Mouse (Mus musculus) forebrain, embryonic 14.5 days (tissue): ENCODE measurements around the gene Rom1. TPM values are rescaled to one million over a fixed set of nuclear protein-coding genes. Genes with fewer than 3 reads are reported as not detected.

Source experiments
- ATAC-seq: fragments of 200-750 bp; cut with Nextera tagmentation; 2 replicates; pipeline ENCODE4 v1.8.0; 2017; ENCODE audit warnings: mild to moderate bottlenecking, moderate library complexity
- DNase-seq: peaks from one replicate; pipeline ENCODE4 v3.0.0-alpha.2; 2015; ENCODE audit warnings: low spot score
- H3K27ac ChIP-seq: fragments of 300-500 bp; sonication (generic); 2 replicates; pipeline ENCODE4 v1.5.1; 2014; ENCODE audit warnings: low read depth, mild to moderate bottlenecking, control low read depth, low read length, moderate library complexity
- H3K27me3 ChIP-seq: fragments of 300-500 bp; sonication (generic); replicated peaks from 2 replicates; pipeline ENCODE4 v1.6.1; 2014; ENCODE audit warnings: low read length, control low read depth, mixed read lengths; ENCODE audit not compliant: control insufficient read depth, insufficient read depth
- H3K36me3 ChIP-seq: fragments of 300-500 bp; sonication (generic); 2 replicates; pipeline ENCODE4 v1.6.1; 2014; ENCODE audit warnings: low read length, control low read depth; ENCODE audit not compliant: control insufficient read depth, insufficient read depth
- H3K4me1 ChIP-seq: fragments of 300-500 bp; sonication (generic); 2 replicates; pipeline ENCODE4 v1.6.1; 2014; ENCODE audit warnings: antibody characterized with exemption, low read length, control low read depth; ENCODE audit not compliant: control insufficient read depth, insufficient read depth
- H3K4me2 ChIP-seq: fragments of 300-500 bp; sonication (generic); 2 replicates; pipeline ENCODE4 v1.6.1; 2014; ENCODE audit warnings: mild to moderate bottlenecking, control low read depth, low read length
- H3K4me3 ChIP-seq: fragments of 300-500 bp; sonication (generic); 2 replicates; pipeline ENCODE4 v1.5.1; 2014; ENCODE audit warnings: low read depth, low read length, control low read depth
- H3K9ac ChIP-seq: fragments of 300-500 bp; sonication (generic); 2 replicates; pipeline ENCODE4 v1.6.1; 2014; ENCODE audit warnings: mild to moderate bottlenecking, low read length, control low read depth, moderate library complexity
- H3K9me3 ChIP-seq: fragments of 300-500 bp; sonication (generic); replicated peaks from 2 replicates; pipeline ENCODE4 v1.6.1; 2016; ENCODE audit warnings: low read length, control low read depth, mixed read lengths; ENCODE audit not compliant: control insufficient read depth
- WGBS: fragments of 180-500 bp; shearing (Covaris S2); extraction: QIAGEN DNeasy Blood & Tissue Kit; methylation state at CpG from one replicate; pipeline ENCODE4 v1.1.7; 2014; 5-methylcytosine and 5-hydroxymethylcytosine counted together
- polyA plus RNA-seq: library from polyadenylated mRNA; unstranded; fragments of >200 nt; fragmentation: Nextera tagmentation; extraction: Ambion mirVana; gene quantifications from 2 replicates; pipeline ENCODE4 v1.2.1, GENCODE M21; 2014

Gene Rom1
- polyA plus RNA-seq, 1 experiment from 2014 or later = 0.93 TPM

DNA sequence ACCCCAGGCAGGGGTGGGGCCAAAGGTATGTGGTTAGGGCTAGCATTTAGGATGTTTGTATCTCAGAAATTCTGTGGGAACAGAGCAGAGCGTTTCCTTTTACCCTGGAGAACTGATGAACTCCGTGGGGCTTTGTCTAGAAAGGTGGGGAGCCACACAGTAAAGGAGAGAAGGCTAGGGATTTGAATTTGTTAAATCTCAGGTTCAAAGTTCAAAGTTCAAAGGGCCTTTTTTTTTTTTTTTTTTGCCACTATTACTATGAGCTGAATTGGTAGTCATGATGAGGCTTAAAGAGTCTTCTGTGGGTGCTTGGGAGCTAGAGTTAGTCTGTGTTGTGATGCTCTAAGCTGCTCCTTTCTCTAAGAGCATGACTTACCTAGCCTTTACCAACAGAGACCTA is 7.6 kb upstream of the Rom1 start:
- no peak for DNase-seq
- Histone ChIP-seq H3K4me1 (peaks cover 5% of the 10 kb centered on the region; the same call in 1 of the 2 replicates), H3K27me3 (no peaks in the 10 kb centered on the region), H3K4me2 (no peak overlapping the region), H3K4me3 (no peak overlapping the region), H3K9ac (no peak overlapping the region), H3K27ac (no peak overlapping the region), H3K36me3 (no peaks in the 10 kb centered on the region), H3K9me3 (no peaks in the 10 kb centered on the region)
- no peak for ATAC-seq
- WGBS = 86% methylated on average over 2 of the region's 2 CpGs

DNA sequence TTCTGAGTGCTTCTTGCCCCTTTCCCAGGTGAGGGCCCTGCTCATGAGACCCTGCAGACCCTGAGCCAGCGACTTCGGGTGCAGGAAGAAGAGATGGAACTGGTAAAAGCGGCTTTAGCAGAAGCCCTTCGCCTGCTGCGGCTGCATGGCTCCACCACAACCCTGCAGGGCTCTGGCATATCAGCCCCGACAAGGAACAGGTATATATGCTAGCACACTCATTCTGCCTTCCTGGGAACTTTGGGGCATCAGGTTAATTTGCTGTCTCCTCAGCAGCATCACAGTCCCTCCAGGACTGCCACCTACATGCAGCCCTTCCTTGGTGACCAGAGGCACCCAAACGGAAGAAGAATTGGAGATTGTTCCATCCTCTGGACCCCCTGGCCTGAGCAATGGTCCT is 1.6 kb upstream of the Rom1 start:
- Histone ChIP-seq H3K4me2 (no peak overlapping the region), H3K9ac (no peak overlapping the region), H3K36me3 (peaks cover 22% of the 10 kb centered on the region), H3K27ac (no peak overlapping the region), H3K4me1 (no peaks in the 10 kb centered on the region; the same call in 1 of the 2 replicates), H3K9me3 (no peaks in the 10 kb centered on the region), H3K4me3 (no peak overlapping the region), H3K27me3 (no peaks in the 10 kb centered on the region)
- no peak for DNase-seq
- WGBS = 84% methylated on average over 7 of the region's 7 CpGs
- no peak for ATAC-seq

DNA sequence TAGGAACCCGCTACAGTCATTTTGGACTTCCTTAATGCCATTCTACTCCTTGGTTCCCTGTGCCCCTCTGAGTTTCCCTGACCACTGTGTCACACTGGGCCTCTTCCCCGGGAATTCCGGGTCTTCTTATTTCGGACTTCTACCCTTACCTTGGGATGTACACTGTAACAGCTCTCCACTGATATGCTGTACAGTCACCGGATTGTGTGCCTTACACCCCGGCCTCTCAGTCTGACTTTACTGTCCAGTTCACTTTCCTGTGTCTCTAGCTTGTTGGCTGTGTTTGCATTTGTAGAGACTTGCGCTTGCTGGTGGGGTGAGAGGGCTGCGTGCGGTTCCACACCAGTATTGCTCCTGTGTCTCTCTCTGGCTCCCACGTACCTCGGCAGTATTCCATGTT is 961 bp upstream of the Rom1 start:
- peaks cover 29% of the 10 kb centered on the region for H3K36me3 ChIP-seq
- peak overlapping the region; percentile 68 for H3K9ac ChIP-seq
- no peak overlapping the region for H3K27ac ChIP-seq
- H3K4me3 ChIP-seq = peak overlapping the region; percentile 48
- ATAC-seq = no peak
- no peaks in the 10 kb centered on the region; the same call in 1 of the 2 replicates for H3K4me1 ChIP-seq
- no peaks in the 10 kb centered on the region for H3K27me3 ChIP-seq
- H3K9me3 ChIP-seq = no peaks in the 10 kb centered on the region
- WGBS = 14% methylated on average over 11 of the region's 11 CpGs
- peak overlapping the region; percentile 73 for H3K4me2 ChIP-seq
- DNase-seq = no peak

GRCm38 (mm10) chr19:8928689-8929223 is 400 bp downstream of the Rom1 start:
- DNase-seq (no peak), ATAC-seq (peak; percentile 27)
- H3K36me3 ChIP-seq = peaks cover 31% of the 10 kb centered on the region
- H3K4me1 ChIP-seq = no peaks in the 10 kb centered on the region; the same call in 1 of the 2 replicates
- WGBS = 15% methylated on average over 16 of the region's 16 CpGs
- peak overlapping the region; percentile 68 for H3K9ac ChIP-seq
- H3K4me2 ChIP-seq = peak overlapping the region; percentile 73
- H3K27ac ChIP-seq = no peak overlapping the region
- H3K4me3 ChIP-seq = peak overlapping the region; percentile 48
- H3K27me3 ChIP-seq = no peaks in the 10 kb centered on the region
- no peaks in the 10 kb centered on the region for H3K9me3 ChIP-seq

DNA sequence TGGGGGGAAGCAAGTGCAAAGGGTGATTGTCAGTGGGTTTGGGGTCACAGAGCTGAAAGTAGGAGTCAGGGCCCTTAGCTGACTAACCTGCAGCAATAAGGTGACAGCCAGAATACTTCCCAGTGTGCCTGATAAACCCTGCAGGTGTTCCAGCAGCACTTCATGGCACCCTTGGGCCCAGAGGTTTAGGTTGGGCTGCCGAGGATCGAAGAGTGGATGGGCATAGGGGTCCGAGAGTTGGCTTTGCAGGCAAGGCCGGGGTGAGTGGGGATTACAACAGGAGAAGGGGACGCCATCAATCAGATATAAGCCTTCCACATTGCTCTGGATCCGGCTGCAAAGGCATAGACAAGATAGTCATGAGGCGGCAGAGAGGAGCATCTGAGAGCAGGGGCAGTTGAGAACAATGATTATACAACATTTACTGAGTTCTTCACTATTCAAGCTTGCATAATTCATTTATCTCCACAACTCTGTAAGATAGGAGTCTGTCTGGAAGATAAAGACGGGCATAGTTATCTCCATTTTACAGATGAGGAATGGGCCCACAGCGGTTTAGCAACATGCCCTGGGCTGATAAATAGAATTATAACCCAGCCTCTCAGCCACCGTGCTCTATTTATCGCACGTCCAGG is 1.1 kb downstream of the Rom1 start:
- Histone ChIP-seq H3K9me3 (no peaks in the 10 kb centered on the region), H3K27me3 (no peaks in the 10 kb centered on the region), H3K27ac (no peak overlapping the region), H3K9ac (no peak overlapping the region), H3K4me3 (no peak overlapping the region), H3K4me2 (no peak overlapping the region), H3K36me3 (peaks cover 36% of the 10 kb centered on the region), H3K4me1 (no peaks in the 10 kb centered on the region; the same call in 1 of the 2 replicates)
- DNase-seq = no peak
- WGBS = 94% methylated on average over 12 of the region's 12 CpGs
- no peak for ATAC-seq

DNA sequence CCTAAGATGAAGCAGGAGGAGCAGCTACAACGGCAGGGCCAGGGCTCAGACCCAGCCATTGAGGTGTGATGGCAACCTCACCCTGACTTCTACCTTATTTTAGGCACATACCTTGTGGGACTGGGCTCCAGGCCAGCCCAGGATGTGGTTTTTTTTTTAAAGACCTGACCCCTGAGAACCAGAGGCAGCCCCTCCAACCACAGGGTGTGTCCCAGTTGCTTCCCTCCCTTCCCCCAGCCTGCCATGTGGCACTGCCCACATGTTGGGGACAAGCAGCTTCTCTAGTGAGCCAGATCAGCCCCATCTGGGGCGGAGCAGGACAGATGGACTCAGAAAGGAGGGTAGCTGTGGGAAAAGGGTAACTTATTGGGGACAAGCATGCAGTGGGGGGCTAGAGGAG is 2.4 kb downstream of the Rom1 start:
- 94% methylated on average over 2 of the region's 2 CpGs for WGBS
- H3K9ac ChIP-seq = no peak overlapping the region
- no peaks in the 10 kb centered on the region for H3K27me3 ChIP-seq
- no peak for DNase-seq
- no peak overlapping the region for H3K4me2 ChIP-seq
- no peaks in the 10 kb centered on the region for H3K9me3 ChIP-seq
- peaks cover 1% of the 10 kb centered on the region; the same call in 1 of the 2 replicates for H3K4me1 ChIP-seq
- no peak overlapping the region for H3K27ac ChIP-seq
- H3K4me3 ChIP-seq = no peak overlapping the region
- ATAC-seq = no peak
- peaks cover 40% of the 10 kb centered on the region for H3K36me3 ChIP-seq

DNA sequence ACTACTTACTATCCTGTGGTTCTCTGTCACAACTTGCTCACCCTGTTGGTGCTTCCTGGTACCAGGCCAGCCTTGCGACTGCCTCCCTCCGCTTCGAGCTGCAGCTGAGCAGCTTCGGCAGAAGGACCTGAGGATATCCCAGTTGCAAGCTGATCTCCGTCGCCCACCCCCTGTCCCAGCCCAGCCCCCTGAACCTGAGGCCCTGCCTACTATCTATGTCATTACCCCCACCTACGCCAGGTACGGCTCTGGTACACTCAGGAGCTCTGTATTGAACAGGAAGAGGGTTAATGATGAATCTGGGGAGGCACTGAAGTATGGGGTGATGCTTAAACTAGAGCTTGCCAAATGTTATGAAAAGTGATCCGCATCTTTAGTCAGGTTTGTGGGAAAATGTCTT is 7.4 kb downstream of the Rom1 start:
- H3K9ac ChIP-seq = no peak overlapping the region; the same call in 1 of the 2 replicates

DNA sequence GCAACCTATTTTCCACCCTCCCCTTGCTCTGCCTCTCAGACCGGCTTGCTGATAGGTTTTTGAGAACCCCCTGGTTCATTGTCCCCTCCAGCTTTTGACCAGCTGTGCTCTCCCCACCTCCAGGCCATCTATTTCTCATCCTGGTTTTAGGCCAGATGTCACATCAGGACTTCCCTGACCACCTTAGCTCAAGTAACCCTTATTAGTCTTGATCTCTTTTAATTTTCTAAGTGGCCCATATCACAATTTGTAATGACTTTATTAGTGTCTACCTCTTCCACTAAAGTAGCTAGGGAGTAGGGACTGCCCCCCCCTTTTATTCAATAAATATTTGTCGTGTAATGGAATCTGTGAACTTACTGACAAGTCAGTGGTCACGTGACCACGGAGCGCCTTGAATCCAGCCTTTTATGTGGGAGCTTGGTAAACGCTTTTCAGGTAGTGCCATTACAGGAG is 8.3 kb downstream of the Rom1 start:
- 1% methylated on average over 6 of the region's 6 CpGs for WGBS
- Histone ChIP-seq H3K36me3 (peaks cover 31% of the 10 kb centered on the region), H3K9ac (peak overlapping the region; percentile 88), H3K4me3 (peak overlapping the region; percentile 84), H3K27ac (peak overlapping the region; percentile 77), H3K27me3 (no peaks in the 10 kb centered on the region), H3K4me2 (peak overlapping the region; percentile 69), H3K4me1 (peaks cover 9% of the 10 kb centered on the region; the same call in 1 of the 2 replicates), H3K9me3 (no peaks in the 10 kb centered on the region)
- ATAC-seq (no peak; the same call in 1 of the 2 replicates), DNase-seq (peak; percentile 66)

More for the DNA sequence above, 7.4 kb downstream of the Rom1 start:
- ATAC-seq = no peak
- Histone ChIP-seq H3K9me3 (no peaks in the 10 kb centered on the region), H3K4me1 (peaks cover 9% of the 10 kb centered on the region; the same call in 1 of the 2 replicates), H3K27ac (no peak overlapping the region), H3K4me2 (peak overlapping the region; percentile 69; the same call in 1 of the 2 replicates), H3K36me3 (peaks cover 31% of the 10 kb centered on the region), H3K27me3 (no peaks in the 10 kb centered on the region), H3K4me3 (no peak overlapping the region)
- no peak for DNase-seq
- WGBS = 81% methylated on average over 9 of the region's 9 CpGs
